Mouse (Mus musculus) R1 (cell line): ENCODE measurements around the gene Ablim2.

Experiments used
- DNase-seq: peaks from one replicate; pipeline ENCODE4 v3.0.0-alpha.2; 2018; ENCODE audit warnings: low read depth, low spot score

Ablim2 gene

GRCm38 (mm10) chr5:35739536-35740278 is 18.0 kb upstream of the Ablim2 start, which contains the start of gene Sh3tc1:
Sh3tc1 (minus strand) TSS chr5:35739987.
- DNase-seq = peak; percentile 95

GRCm38 (mm10) chr5:35740716-35741115 is 17.0 kb upstream of the Ablim2 start:
- peak; percentile 70 for DNase-seq

GRCm38 (mm10) chr5:35741225-35741820 is 16.4 kb upstream of the Ablim2 start:
- DNase-seq = peak; percentile 51

GRCm38 (mm10) chr5:35743238-35743951 is 14.3 kb upstream of the Ablim2 start:
- no peak for DNase-seq

- DNase-seq = no peak
These were observed 13.5 kb upstream of the Ablim2 start for GRCm38 (mm10) chr5:35743990-35744722.

GRCm38 (mm10) chr5:35745406-35745805 is 12.3 kb upstream of the Ablim2 start:
- no peak for DNase-seq

- DNase-seq = peak; percentile 69
These were observed 10.8 kb upstream of the Ablim2 start for GRCm38 (mm10) chr5:35746910-35747309.

- no peak for DNase-seq
These were observed 8.3 kb upstream of the Ablim2 start for GRCm38 (mm10) chr5:35749416-35749815.

GRCm38 (mm10) chr5:35750026-35750425 is 7.7 kb upstream of the Ablim2 start:
- no peak for DNase-seq

- no peak for DNase-seq
These were observed 6.7 kb upstream of the Ablim2 start for GRCm38 (mm10) chr5:35751016-35751415.

- peak; percentile 94 for DNase-seq
These were observed 2.4 kb upstream of the Ablim2 start for GRCm38 (mm10) chr5:35755131-35755733.

GRCm38 (mm10) chr5:35756020-35756419 is 1.7 kb upstream of the Ablim2 start:
- DNase-seq = no peak

GRCm38 (mm10) chr5:35756997-35757638 is 562 bp upstream of the Ablim2 start:
- peak; percentile 76 for DNase-seq

- DNase-seq = peak; percentile 72
These were observed 687 bp downstream of the Ablim2 start for GRCm38 (mm10) chr5:35758081-35759053.

- DNase-seq = peak; percentile 77
These were observed 3.6 kb downstream of the Ablim2 start for GRCm38 (mm10) chr5:35761323-35761722.

- no peak for DNase-seq
These were observed 4.7 kb downstream of the Ablim2 start for GRCm38 (mm10) chr5:35762388-35762787.

GRCm38 (mm10) chr5:35762850-35763249 is 5.2 kb downstream of the Ablim2 start:
- DNase-seq = no peak

- DNase-seq = no peak
These were observed 8.2 kb downstream of the Ablim2 start for GRCm38 (mm10) chr5:35765909-35766308.

GRCm38 (mm10) chr5:35768525-35768924 is 10.8 kb downstream of the Ablim2 start:
- peak; percentile 77 for DNase-seq

- no peak for DNase-seq
These were observed 11.3 kb downstream of the Ablim2 start for GRCm38 (mm10) chr5:35768997-35769396.
